Mouse (Mus musculus) embryo, embryonic 10.5 days (tissue): Measurements from ENCODE around the gene Bcl7a.

Source experiments
- DNase-seq: peaks from one replicate; pipeline ENCODE4 v3.0.0-alpha.2; 2015; ENCODE audit warnings: low spot score

Bcl7a gene

DNA sequence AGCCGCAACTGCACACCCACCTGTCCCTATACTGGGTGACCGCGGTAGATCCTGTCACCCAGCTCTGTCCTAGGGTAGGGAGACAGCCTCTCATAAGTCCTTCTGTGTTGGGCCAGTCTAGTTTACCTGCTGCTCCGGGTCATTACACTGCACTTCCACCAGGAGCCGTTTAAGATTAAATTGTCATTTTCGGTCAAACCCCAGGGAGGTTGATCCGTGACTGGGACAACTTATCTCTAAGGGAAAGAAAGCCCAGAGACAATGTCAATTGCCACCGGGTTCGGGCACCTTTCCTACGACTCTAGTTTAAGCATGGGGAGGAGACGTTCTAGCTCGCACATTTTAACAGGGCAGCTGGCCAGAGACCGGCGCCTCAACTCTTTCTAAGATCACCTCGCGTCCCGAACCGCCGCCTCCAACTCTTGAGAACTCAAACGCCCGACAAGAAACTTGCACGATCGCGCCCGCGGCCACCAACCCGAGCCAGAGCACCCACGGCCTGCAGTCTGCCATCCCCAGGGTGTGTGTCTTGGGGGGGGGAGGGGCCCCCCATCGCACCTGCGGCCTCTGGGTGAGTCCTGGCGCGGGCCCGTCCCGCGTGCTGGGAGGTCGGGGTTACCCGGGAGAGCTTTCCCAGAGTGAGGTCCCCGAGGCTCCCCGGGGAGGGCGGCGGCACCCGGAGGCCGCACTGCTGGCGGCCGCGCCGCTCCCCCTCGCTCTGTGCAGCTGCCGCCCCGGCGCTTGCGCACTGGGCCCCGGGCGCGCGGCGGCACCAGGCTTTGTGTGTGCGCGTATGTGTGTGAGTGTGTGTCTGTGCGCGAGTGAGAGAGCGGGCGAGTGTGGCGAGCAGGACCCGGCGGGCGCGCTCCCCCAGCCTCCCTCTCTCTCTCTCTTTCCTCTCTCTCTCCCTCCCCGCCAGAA, at the start of gene Bcl7a:
Gene Bcl7a (plus strand): TSS at position 128 of the 921 bp plus-strand sequence.
- peak; percentile 91 for DNase-seq

DNA sequence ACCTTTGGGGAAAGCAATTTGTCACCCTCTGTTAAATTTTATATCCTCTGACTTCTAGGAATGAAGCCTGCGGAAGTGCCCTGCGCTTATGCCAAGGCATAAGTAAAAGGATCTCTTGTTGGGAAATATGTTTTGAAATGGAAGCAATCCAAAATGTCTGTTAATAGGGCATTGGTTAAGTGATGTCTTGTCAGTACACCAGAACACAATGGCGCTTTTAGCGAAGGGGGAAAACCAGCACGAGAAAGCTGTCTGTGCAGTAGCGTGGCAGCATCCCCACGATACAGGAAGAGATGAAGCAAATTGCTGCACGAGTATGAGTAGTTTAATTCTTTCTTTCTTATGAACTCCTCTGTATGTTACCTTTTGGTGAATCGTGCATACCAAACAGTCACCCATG, 49.0 kb upstream of the Bcl7a start:
- no peak for DNase-seq

DNA sequence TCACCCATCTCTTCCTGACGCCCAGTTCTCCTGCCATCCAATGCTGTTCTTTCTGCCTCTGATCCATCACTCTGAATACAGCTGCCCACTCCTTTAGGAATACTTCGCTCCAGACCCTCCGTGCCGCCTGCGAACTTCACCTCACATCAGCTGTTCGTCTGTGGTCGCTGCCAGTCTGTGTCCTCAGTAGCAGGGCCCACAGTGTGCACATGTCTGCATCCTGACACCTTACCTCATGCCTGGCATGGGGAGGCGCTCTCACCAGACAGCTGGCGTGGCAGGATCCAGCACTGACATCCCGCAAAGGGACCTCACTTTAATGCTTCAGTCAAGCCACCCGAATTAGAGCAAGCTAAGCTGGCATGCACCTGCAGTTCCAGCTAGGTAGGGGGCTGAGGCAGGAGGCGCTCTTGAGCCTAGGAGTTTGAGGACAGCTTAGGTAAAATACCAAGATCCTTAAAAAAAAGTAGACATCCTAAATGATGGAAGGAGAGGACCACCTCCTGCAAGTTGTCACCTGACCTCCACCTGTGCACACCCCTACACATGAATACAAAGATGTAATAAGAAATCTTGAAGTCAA, 47.3 kb upstream of the Bcl7a start:
- DNase-seq: no peak

DNA sequence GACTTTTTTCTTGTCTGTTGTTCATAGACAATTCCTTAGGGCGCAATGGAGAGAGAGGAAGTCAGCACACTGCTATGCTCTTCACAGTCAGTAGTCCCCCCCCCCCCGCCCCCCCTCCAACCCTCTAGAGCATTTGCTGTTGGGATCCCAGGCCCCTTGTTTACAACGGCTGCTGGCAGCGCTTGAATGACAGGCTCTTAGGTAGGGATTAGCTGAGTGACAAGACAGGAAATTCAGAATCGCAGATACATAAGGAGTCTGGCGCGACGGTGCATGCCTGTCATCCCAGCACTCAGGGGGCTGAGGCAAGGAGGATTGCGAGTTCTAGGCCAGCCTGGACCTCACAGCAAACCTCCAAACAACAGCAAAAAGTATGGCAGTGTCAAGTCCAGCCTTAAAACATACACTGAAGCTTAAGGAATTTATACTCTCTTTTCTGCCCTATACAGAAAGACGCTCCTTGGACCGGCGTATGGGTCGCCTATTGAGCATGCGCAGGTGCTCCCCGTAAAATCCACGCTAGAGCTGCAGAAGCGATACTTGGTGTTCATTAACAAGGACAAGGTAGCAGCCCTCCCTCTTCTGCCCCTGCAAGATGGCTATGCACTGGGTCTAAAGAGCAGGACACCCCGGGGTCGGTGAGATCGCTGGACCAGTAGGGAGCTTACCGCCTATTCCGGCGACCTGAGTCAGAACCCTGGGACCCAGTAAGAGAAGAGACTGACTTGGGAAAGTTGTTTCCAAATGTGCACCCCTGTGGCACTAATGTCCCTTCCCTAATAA, 46.5 kb upstream of the Bcl7a start:
- no peak for DNase-seq

DNA sequence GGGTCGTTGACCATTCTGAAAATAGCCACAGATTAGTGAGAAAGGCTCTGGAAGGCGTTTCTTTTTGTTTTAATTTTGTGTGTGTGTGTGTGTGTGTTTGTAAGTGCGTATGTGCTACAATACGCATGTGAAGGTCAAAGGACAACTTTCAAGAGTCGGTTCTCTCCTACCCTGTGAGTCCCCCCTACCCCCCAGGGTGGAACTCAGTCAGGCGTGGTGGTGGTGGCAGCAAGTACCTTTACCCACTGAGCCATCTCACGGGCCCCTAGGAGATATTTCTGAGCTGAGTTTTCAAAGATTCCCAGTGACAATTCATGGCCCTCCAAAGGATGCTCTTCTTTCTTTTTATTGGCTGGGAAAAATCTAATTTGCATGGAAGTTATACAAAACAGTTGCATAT, 45.8 kb upstream of the Bcl7a start:
- DNase-seq: no peak

DNA sequence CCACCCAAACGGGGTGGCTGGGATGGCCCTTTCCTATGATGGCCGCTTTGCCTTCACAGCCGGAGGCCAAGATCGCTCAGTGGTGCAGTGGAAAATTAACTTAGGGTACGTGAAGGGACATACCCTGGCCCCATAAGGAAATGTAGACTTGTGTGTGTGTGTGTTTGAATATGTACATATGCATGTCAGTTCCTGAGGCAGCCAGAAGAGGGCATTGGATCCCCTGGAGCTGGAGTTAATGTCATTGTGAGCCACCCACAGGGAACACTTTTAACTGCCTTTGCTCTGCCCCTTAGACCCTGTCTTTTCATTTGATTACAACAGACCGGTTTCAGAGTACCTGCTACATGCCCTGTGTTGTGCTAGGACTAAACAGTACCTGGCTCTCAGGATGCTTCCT, 45.1 kb upstream of the Bcl7a start:
- DNase-seq: peak; percentile 40

DNA sequence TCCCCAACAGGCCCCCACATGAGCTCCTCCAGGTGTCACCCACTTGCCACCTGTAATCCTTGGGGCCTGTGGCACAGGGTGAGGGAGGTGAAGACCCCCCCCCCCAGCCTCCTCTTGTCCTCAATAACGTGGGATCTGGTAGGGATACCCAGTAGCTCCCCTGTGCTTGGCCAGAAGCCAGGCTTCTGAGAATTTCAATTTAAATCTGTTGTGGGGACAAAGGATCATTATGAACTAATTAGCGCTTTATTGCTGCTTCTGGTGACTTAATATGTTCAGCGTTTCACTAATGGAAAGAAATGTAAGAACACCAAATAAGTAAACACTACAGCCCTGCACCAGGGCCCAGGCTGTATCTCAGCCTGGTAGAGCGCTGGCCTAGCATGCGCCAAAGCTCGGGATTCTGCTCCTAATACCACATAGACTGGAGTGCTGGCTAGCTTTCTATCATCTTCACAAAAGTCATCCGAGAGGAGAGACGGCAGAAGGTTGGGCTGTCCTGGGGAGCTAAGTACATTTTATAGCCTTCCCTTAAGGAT, 43.1 kb upstream of the Bcl7a start:
- no peak for DNase-seq

DNA sequence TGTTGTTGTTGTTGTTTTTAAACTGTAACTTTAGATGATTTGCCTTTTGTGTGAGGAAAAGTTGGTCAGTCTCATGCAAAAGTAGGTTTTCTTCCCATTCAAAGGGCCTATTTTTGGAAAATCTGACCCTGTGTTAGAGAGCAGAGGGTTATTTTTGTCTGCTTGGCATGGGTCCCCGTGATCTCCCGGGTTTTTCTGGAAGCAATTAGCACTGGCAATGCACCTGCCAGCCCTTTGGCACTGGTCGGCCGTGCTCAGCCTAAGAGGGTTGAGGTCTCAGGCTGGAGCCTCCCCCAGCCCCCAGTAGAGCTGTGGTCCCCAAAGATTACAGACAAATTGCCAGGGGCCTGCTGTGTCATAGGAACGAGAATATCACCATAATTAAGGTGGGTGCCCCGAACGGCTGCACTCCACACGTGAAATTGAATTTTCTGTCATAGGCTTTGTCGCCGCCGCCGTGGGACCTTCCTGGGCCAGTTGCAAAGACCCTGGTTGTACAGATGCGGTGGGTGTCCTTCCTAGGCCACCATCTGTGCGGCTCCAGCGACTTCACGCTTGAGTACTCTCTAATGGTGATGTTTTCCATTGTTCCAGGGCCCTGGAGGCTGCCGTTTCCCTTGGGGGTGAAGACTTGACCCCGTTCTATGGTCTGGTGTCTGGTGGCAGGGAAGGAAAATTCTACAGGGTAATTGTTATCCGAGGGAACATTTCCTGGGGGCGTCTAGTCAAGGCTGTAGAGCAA, 41.7 kb upstream of the Bcl7a start:
- peak; percentile 79 for DNase-seq

DNA sequence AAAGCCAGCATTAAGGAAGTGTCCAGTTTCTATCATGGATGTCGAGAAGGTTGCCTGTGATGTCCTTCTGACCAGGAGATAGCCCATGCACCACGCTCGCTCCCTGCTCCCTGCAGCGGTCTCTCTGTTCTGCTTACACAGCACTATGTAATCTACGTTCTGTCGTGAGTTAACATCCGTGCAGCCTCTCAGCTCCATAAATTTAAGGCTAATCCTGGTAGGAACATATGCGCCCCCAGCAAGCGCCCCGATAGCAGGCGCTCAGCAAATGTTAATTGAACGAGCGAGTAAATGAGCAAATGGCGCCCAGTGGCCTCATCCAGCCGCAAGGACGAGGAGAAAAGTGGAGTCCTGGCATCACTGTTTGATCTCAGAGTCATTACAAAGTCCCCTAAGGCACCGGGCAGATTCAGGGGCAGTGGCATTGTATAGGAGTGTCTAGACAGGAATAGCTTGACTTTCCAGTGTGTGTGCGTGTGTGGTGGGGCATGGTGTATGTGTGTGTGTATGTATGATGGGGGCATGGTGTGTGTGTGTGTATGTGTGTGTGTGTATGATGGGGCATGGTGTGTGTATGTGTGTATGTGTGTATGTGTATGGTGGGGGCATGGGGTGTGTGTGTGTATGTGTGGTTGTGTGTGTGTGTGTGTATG, 35.9 kb upstream of the Bcl7a start:
- no peak for DNase-seq

DNA sequence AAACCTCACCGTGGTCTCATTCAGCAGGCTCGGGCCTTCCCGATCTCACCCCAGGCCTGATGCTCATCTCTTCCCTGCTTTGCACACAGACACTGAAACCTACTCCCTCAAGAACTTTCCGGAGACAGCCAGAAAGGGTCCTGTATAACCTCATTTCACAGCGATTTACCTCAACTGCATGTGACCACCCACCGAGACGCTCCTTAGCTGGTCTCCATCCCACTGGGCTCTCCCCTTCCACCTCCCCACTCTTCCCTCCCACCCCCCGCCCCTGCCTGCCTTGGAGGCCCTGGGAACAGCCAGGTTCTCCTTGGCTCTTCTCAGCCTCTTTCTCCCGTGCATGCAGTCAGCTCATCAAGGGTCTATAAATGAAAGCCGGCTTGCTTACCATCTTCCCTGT, 33.8 kb upstream of the Bcl7a start:
- DNase-seq: no peak

DNA sequence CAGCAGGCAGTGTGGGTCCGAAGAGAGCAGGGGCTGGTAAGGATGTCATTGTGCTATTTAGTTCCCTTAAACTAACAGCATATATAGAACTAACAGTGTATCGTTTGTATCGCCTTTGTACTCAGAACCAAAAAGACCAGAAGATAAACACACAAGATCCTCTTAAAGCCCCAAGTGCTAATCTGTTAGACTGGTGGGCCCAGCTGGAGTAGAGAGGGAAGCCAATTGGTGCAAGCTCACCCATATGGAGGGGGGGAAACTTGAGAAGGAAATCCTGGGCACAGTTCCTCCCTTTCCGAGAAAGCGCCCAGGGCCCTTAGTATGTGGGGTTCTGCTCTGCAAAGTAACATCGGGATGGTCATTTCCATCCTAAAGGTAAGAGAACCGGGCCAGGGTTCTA, 33.4 kb upstream of the Bcl7a start:
- DNase-seq: no peak

DNA sequence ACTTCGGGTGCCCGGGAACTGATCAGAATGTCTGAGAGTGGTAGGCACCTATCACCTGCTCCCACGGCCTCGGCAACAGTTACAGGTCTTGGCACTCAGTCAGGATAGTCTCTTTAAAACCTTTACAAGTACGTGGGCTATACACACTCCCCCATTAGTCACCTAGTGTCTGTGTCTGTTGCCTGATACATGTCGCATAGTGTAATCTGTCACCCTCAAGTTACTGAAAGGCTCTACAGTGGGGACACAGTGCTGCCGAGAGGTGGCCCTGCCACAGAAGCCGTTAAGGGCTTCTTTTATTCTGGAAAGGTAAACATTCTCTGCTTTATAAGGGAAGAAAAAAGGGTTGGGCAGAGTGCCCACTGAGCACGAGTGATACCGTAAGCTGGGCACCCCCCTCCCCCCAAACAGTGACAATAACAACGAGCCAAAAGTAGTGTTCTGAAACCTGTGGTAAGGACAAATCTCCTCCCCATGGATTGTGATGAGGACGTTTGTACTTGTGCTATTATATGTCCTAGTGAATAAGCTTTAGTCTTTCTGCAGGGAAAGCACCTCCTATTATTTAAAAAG, 30.5 kb upstream of the Bcl7a start:
- no peak for DNase-seq

DNA sequence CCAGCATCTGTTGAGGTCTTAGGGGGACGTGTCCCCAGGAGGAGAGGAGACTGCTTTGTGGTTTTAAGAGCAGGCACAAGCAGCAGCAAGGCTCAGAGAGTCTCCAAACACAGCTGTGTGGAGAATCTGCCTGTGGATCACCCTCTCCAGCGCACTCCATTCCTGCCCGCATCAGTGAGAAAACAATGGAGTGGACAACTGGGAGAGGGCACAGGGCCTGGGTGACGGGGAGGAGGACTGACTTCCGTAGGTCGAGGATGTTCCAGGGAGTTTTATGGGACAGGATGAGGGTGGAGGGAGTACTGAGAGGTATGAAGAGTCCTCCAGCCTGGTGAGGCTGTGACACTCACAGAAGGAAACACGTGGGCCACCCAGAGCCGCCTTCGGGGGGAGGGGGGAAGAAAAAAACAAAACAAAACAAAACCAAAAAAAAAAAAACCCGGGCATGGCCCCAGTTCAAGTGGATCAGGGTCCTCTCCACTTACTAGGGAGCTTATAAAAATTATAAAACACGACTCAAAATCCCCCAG, 29.7 kb upstream of the Bcl7a start:
- DNase-seq: no peak

DNA sequence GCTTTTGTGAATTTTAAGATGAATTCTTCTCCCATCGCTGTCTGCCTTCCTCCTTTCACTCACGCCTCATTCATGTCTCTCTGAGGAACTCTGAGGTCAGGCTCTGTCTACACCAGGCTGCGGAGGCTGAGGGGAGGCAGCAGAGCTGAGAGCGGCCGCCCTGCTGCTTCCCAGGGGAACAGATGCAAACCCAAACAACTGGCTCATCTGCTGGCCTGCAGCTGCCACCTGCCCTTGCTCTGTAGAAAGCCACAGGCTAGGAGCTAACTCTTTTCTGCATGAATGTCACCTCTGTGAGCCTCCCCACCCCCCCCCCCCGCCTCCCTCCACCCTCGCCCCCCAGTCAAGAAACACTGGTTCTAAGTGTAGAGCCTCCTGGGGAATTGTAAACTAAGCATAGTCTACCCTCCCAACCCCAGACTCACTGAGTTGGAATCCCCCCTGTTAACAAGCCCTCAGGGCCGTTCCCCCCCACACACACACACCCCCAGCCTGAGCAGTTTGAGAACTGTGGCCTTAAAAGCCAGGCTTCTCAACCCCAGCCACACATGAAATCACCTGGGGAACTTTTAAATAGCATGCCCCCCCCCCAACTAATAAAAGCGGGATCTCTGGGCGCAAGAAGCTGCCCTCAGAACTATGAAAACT, 28.3 kb upstream of the Bcl7a start:
- peak; percentile 50 for DNase-seq

DNA sequence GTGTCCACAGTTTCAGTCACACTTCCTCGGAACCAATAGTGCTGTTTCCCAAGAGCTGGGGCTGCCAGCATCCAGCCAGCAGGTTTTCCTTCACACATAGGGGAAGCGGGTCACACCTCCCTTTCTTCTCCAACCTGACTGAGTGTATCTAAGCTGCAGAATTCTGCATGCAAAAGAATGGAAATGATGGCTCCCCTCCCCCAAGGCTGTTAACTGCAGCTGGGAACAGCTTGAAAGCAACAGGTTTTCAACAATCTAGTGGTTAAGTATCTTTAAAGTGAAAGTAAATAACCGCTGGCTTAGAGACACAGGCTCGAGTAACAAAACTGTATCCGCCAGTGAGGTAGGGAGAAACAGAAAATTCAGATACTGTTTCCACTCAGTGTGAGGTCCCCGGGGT, 25.6 kb upstream of the Bcl7a start:
- DNase-seq: no peak

DNA sequence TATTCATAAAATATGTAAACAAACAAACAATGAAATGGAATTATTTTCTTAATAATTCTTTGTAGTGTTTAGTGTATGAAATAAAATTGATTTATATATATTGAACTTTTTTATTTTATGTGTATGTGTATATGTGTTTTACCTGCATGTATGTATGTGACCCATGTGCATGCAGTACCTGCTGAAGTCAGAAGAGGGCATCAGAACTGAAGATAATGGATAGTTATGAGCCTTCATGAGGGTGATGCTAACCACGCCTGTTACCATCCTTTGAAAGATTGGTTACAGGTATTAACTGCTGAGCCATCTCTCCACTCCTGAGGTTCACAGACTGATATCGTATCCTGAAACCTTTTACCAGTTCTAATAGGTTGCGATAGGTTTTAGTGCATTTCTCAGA, 23.5 kb upstream of the Bcl7a start:
- DNase-seq: no peak

DNA sequence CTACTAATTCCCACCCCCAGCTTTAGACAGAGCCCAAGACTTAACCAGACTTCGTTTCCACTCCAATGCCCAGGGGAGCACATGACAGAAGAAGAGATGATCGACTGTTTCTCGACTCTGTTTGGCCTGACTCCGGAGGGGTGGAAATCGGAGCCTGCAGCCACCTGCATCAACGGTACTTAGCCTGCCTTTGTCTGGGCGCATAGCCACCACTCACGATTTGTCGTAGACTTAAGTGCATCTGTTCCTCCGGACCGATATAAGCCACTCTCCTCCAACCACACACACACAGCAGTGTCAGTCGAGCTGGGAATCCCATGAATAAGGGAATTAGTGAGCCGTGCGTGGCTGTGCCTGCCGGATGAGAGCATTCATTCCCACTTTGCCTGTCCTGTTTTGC, 19.4 kb upstream of the Bcl7a start:
- DNase-seq: peak; percentile 52

DNA sequence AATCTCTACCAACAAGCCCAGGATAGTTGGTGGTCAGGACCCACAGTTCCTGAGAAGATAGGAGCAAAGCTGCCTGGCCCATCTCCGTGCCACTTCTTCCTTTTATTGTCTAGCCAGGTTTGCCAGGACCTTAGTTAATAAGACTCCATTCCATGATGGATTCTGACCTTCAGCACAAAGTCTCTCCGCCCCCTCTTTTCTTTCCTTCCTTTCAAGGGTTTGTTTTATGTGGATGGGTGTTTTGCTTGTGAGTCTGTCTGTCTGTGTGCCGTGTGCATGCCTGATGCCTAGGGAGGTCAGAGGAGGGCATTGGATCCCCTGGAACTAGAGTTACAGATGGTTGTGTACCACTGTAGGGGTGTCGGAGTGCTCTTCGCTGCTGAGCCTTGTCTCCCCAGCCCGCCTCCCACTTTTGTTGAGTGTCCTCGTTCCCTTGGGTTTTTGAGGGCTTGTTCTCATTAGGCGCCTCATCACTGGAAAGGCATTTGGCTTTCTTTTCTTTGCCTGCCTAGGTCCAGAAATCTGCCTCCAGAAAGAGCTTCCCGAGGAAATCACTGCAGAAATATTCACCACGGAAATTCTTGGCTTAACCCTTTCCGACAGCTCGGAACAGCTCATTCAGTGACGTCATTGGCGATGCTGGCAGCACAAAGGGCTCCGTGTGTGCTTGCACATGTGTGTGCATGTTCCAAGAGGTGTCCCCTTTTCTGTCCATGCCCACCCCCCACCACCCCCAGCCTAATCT, 17.5 kb upstream of the Bcl7a start:
- DNase-seq: no peak

DNA sequence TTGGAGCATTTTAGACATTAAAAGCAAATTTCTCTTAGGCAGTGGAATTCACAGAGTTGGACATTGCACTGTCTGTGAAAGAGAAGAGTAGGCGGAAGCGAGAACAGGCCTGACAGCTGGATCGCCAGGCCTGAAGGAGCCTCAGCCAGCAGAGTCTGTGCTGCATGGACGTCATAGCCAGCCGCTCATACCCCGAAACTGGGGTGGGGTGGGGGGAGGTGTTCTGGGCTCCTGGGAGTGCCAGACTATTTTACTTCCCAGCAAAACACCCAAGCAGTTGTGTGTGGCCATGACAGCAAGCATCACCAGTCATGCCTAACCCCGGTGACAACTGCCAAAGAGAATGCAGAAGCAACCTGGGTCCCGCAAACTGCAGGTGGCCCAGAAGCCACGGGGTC, 16.9 kb upstream of the Bcl7a start:
- DNase-seq: no peak

DNA sequence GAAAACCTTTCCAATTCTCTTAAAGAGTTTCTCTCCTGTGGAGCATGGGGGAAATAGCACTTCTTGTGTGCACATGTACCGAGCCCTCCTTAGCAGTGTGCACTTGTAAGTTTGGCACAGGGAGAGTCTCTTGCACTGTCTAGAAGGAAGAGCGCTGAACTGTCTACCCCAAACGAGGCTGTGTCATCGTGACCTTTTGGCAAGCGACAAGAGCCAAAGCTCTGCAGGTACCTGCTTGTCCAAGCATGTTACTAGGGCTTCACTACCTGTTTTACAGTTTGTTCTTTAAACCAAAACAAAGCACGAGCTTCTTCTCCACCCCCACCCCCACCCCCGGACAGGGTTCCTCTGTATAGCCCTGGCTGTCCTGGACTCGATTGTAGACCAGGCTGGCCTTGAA, 15.9 kb upstream of the Bcl7a start:
- no peak for DNase-seq
